Mouse (Mus musculus) layer of hippocampus, postnatal 10 days (tissue): ENCODE data around the gene Pcna. TPM values are rescaled to one million over a fixed set of nuclear protein-coding genes. Genes with fewer than 3 reads are reported as not detected.
"Not testable (repeated sequence)": the region's sequence is repeated elsewhere in the genome, so short reads cannot be mapped to it uniquely, and the experiment has no call there.

Experiments
- DNase-seq, 2 experiments: peaks; one replicate each; pipeline ENCODE4 v3.0.0; 2021; ENCODE audit warnings: low spot score in 2 of 2
- total RNA-seq, 2 experiments: library from RNA; stranded (reverse); gene quantifications; 2 replicates each; pipeline ENCODE4 v1.2.3; 2021

Pcna gene
- total RNA-seq, 2 experiments from 2014 or later = 55.0 to 59.2 TPM

DNA sequence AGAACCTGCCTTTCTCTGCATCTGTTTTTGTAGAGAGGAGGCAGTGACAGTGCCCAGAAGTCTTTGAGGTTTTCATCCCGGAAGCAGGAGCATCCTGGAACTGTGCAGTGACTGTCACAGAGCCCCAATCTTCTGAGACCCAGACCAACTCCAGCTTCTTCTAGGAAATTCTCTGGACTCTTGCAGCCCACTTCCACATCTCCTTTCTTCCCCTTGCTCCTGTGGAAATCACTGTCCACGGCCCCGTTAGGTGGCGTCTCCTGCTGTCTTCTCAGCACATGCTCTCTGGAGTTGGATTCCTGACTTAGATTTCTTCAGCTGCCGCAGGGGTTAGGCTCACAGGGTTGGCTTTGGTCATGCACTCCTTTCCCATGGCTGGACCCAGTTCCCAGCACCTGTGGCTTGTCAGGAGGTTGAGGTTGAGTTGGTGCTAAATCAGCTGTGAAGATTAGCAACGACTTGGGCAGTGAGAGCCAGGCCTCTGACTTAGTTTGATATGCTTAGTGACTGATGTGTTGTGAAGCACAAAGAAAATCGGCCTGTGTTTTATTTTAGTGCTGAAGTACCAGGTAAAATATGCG lies 25.2 kb upstream of the Pcna start:
- DNase-seq = no peak

- no peak for DNase-seq
Measured at GRCm38 (mm10) chr2:132276249-132276648, 23.1 kb upstream of the Pcna start.

DNA sequence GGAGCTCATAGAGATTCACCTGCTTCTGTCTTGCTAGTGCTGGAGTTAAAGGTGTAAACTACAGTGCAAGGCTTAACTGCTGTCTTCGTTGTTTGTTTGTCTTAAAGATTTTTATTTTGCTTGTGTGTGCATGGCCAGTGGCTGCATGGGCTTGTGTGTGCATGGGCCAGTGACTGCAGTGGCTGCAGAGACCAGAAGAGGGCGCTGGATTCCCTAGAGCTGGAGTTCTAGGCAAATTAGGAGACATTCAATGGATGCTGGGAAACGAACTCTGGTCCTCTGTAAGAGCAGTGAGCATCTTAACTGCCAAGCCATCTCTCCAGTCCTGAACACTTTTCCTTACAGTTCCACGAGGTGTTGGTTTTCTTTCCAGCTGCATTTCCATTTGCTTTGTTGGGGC lies 22.4 kb upstream of the Pcna start:
- DNase-seq = no peak

DNA sequence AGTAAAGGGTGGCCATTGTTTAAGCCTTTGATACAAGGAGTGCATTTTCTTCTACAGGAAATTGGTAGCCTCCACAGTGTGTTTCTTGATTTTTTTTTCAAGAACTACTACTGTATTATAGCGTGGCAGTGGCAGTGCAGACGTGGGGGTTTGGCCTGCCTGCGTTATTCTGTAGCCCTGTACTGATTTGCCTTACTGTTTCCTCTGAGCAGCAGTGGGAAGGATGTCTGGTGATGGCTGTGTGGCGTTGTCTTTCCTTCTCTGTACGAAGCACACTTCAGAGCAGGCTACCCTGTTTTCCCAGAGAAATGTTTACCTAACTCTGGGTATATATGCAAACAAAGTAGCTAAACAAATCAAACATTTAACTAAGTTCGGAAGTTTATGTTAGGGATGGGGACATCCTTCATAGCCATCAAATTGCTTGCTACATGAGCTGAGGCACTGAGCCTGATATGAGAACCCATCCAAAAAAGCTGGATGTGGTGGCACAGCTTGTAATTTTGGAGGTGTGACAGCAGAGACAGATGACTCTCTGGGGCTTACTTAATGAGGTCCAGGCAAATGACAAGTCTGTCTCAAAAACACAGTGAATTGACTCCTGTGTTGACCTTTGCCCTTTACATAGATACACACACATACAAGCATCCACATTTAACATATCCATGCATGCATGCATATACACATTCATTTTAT lies 19.7 kb upstream of the Pcna start:
- DNase-seq = no peak

DNA sequence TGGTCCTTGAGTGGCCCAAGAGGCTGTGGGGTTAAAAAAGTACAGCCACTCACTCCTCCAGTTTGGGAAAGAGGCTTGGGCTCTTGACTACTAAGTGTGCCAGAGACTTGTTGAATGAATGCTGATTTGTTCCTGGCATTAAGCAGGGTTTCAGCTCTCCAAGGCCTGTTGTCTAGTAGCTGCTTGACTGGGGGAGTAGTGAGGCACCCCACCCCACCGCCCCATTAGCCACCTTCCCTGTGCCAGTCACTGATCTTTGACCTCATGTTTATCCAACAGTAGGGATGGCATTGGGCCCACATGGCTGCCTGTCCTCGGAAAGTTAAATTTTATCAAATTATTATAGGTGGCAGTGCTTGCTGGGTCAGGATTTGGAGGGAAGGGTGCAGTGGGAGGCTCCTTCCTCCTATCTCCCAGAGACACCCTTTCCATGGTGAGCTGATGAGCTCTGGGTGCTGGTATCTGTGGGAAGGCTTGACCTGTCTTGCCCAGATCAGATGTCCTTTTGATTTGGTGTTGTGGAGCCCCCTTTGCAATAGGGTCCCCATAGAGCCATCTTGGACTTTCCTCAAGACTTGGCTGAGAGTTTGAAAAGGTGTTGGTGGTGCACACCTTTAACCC lies 17.3 kb upstream of the Pcna start:
- DNase-seq = no peak

- no peak for DNase-seq
Measured at GRCm38 (mm10) chr2:132269217-132269616, 16.1 kb upstream of the Pcna start.

DNA sequence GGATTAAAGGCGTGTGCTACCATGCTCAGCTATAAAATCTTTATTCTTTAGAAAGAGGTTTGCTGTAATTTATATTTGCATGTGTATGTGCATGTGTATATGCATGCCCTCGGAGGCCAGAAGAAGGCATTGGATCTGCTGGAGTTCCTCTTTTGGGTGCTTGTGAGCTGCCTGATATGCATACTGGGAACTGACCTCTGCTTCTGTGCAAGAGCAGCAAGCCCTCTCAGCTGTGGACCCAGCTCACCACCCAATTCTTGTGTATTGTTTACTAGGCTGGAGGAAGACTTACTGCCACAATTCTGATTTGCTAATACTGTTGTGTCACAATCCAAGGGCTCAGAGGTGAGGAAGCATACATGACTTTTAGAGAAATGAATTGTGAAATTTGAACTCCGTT lies 13.0 kb upstream of the Pcna start:
- DNase-seq = no peak

DNA sequence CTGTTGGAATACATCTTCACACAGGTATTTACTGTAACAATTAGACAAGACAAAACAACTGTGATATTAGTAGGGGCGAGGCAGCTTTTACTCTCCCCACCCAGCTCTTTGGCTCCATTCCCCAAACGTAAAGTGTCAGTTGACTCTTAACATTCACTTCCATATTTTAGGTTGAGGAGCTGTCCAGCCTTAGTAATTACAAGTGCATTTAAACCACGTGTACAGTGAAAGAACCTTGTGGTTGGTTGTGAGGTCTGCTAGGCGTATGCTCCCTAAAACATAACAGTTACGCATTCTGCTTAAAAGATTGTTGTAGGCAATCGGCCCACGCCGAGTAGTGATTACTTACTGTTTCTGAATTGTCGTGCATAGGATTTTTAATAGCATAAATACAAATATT lies 12.1 kb upstream of the Pcna start:
- DNase-seq = no peak

GRCm38 (mm10) chr2:132264266-132264710 lies 11.2 kb upstream of the Pcna start:
- DNase-seq = no peak

- no peak for DNase-seq
Measured at GRCm38 (mm10) chr2:132263421-132264265, 10.5 kb upstream of the Pcna start.

DNA sequence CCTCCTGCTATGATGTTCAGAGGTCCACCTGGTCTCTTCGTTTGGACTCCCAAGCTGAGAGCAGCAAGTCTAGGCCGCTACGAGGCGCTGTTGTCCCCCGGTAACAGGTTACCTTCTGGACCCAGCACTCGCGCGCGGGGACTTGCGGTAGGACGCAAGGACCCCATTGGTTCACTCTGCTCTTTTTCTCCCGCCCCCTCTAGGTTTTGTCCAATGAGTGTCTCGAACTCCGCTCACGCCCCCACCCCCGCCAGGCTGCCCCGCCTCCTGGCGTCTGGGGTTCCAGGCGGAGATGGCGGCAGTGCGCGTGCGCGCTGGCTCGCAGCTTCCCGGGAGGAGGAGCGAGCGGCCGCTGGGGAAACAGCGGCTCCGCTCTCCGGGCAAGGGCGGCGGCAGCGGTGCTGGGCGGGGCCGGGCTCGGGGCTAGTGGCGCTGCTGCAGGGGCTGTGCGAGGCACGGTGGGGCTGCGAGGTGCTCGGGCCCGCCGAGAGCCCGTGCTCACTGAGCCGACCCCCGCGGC lies 9.8 kb upstream of the Pcna start, which contains the start of gene Cds2:
Gene Cds2, plus strand, starts transcription at position 270 of the 520 bp plus-strand sequence.
- DNase-seq = peak; percentile 99

GRCm38 (mm10) chr2:132262175-132262574 lies 9.1 kb upstream of the Pcna start:
- no peak for DNase-seq

DNA sequence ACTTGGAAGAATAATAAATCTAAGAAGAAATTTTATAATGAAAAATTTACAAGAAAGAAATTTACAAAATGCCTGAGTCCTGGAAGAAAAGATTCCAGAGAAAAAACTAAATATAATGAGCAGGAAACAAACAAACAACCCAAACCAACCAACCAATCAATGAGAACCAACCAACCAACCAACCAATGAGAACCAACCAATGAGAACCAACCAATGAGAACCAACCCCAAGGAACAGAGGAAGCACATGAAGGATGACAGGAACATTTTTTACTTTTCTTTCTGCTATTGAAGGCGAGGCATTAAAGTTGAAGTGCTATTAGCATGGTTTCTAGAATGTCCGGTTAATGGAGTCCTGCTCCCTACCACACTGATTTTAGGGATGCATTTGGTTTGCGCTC lies 7.5 kb upstream of the Pcna start:
- no peak for DNase-seq

- no peak for DNase-seq
Measured at GRCm38 (mm10) chr2:132257350-132258068, 4.4 kb upstream of the Pcna start.

DNA sequence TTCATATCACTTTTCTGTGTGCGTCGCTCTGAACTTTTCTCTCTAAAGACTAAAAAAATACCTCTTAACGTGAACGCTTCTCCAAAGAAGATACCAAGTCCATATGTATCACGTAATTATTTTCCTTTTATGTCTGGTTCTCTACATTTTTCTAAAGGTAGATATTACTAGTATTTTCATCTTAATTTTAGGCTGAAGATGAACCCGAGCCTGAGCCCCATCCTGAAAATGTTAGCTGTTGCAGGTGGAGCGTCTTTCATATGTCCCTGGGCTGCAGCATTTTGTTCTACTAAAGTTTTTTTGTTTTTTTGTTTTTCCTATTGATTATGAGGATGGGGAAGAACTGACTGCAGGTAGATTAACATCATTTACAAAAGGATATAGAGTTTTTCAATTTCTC lies 489 bp upstream of the Pcna start:
- DNase-seq = no peak

- DNase-seq = no peak
Measured at GRCm38 (mm10) chr2:132251911-132252310, 1.2 kb downstream of the Pcna start.

DNA sequence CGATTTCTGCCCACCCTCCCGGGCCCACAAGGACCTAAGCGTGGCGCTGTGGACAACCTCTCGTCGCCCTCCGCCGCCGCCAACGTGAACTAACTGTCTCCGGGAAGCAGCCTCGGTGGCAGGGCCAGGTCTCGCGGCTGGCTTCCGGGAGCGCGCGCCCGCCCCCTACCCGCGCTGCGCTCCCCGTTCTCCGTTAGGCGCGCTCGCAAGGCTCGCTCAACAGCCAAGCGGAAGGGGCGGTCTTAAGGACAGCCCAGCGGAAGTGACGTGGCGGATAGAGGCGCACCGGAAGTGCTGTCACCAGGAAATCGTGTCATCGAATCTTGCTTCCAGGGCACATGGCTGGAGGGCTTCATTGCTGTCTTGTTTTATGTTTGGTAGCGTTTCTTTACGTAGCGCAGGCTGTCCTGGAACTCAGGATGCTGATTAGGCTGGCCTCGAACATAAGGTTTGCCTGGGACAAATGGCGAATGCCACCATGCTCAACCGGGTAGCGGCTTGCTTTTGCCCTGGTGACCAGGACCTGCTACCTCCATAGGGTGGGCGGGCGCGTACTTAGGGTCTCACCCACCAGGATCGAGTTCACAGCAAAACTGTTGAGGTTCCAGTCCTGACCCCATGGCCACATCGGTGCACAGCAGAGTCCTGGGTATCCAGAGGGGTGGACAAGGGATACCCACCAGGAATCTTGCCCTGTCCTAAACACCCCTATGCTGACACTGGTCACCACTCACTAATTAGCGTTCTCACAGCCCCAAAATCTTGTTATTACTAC lies 5.4 kb downstream of the Pcna start, which contains the start of gene Tmem230:
Gene Tmem230, minus strand, starts transcription at position 269 of the 775 bp plus-strand sequence.
- DNase-seq = peak; percentile 94 to 95

- DNase-seq = no peak
Measured at GRCm38 (mm10) chr2:132243370-132243769, 9.7 kb downstream of the Pcna start.

GRCm38 (mm10) chr2:132240457-132240856 lies 12.7 kb downstream of the Pcna start:
- DNase-seq = peak; percentile 56 to 75

GRCm38 (mm10) chr2:132239434-132239833 lies 13.7 kb downstream of the Pcna start:
- DNase-seq = not testable (repeated sequence)
